17 mouse cellular contexts compared by ENCODE assay signal in the genomic region with DNA sequence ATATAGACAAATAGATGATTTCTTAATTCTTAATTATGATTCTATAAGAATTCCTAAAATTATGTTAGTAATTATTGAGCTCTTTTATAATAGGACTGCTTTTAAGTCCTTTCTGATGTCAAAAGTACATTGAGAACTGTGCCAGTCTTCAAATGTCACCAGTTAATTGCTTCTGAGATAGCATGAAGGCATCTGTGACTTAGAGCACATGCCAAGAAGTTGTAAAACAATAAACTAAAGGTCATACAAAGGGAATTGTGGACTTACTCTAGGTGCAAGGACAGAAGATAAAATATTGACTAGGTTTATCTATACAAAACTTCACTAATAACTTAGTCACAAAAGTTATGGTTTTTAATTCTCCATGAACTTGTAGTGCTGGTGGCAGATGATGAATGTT. TPM values are rescaled to one million over a fixed set of nuclear protein-coding genes. Genes with fewer than 3 reads are reported as not detected.
"Had no signal": no experiment of that assay in that cellular context is flagged by ENCODE, and none has a peak within 500 bp of the region (broad histone marks: within the 10 kb centered on the region; RNA-seq: fewer than 3 reads in every experiment).

No protein-coding gene starts in this region.

- H3K9me3 ChIP-seq: neural tube, embryonic 15.5 days; stomach, embryonic 15.5 days had no signal

- H3K4me3 ChIP-seq: neural tube, embryonic 15.5 days; stomach, embryonic 15.5 days had no signal

- DNase-seq: retina, postnatal 1 day; right cerebral cortex, adult 18-20 months; right cerebral cortex, postnatal 14 days; right cerebral cortex, postnatal 25 days; right cerebral cortex, postnatal 4 days; spleen, adult 18-20 months; thymus, adult 18-20 months; thymus, adult 2 months; thymus, postnatal 14 days; thymus, postnatal 25 days; thymus, postnatal 36 days; thymus, postnatal 4 days had no signal

- H3K27ac ChIP-seq: neural tube, embryonic 15.5 days; stomach, embryonic 15.5 days; stomach, postnatal 0 days had no signal

- H3K4me1 ChIP-seq: neural tube, embryonic 15.5 days; stomach, embryonic 15.5 days had no signal

- H3K4me2 ChIP-seq: neural tube, embryonic 15.5 days; stomach, embryonic 15.5 days had no signal

- H3K36me3 ChIP-seq: stomach, embryonic 15.5 days had no signal

- H3K9ac ChIP-seq: neural tube, embryonic 15.5 days; stomach, embryonic 15.5 days had no signal

- H3K27me3 ChIP-seq: neural tube, embryonic 15.5 days; stomach, embryonic 15.5 days had no signal

RNA-seq across cellular contexts. Expression of gene D130043K22Rik, which starts 14.2 kb away (rescaled TPM):
- total RNA-seq: neutrophil, adult 5-6 weeks had no signal
- polyA plus RNA-seq: spleen, adult 2 months had no signal
